Mouse (Mus musculus): ENCODE results near the gene Lap3.

Gene Lap3

GRCm38 (mm10) chr5:45493191-45494092 lies at the start of gene Lap3:
Gene Lap3, plus strand, starts transcription at chr5:45493374.
- peak; percentile 99 for DNase-seq (ENCODE audit: low read depth)

GRCm38 (mm10) chr5:45444130-45444832 lies 48.9 kb upstream of the Lap3 start:
- DNase-seq (ENCODE audit: low read depth) = no peak

GRCm38 (mm10) chr5:45448676-45449075 lies 44.5 kb upstream of the Lap3 start:
- DNase-seq (ENCODE audit: low read depth) = no peak

- peak; percentile 16 for DNase-seq (ENCODE audit: low read depth)
These were observed 44.0 kb upstream of the Lap3 start for GRCm38 (mm10) chr5:45449206-45449605.

GRCm38 (mm10) chr5:45449831-45450716 lies 43.1 kb upstream of the Lap3 start, which contains the start of gene Qdpr:
Gene Qdpr, minus strand, starts transcription at chr5:45450236.
- peak; percentile 99 for DNase-seq (ENCODE audit: low read depth)

- DNase-seq (ENCODE audit: low read depth) = no peak
These were observed 39.7 kb upstream of the Lap3 start, which contains the start of gene Clrn2 for GRCm38 (mm10) chr5:45453451-45453850. Gene Clrn2, plus strand, starts transcription at chr5:45453751.

- DNase-seq (ENCODE audit: low read depth) = no peak
These were observed 38.7 kb upstream of the Lap3 start for GRCm38 (mm10) chr5:45454456-45454855.

- peak; percentile 88 for DNase-seq (ENCODE audit: low read depth)
These were observed 20.2 kb upstream of the Lap3 start for GRCm38 (mm10) chr5:45472880-45473450.

- no peak for DNase-seq (ENCODE audit: low read depth)
These were observed 19.7 kb upstream of the Lap3 start for GRCm38 (mm10) chr5:45473521-45473920.

- peak; percentile 93 for DNase-seq (ENCODE audit: low read depth)
These were observed 19.0 kb upstream of the Lap3 start for GRCm38 (mm10) chr5:45474215-45474614.

GRCm38 (mm10) chr5:45474758-45475157 lies 18.4 kb upstream of the Lap3 start:
- DNase-seq (ENCODE audit: low read depth) = no peak

GRCm38 (mm10) chr5:45475771-45476170 lies 17.4 kb upstream of the Lap3 start:
- DNase-seq (ENCODE audit: low read depth) = peak; percentile 52

GRCm38 (mm10) chr5:45476288-45476687 lies 16.9 kb upstream of the Lap3 start:
- peak; percentile 66 for DNase-seq (ENCODE audit: low read depth)

- DNase-seq (ENCODE audit: low read depth) = no peak
These were observed 15.6 kb upstream of the Lap3 start for GRCm38 (mm10) chr5:45477601-45478000.

- no peak for DNase-seq (ENCODE audit: low read depth)
These were observed 13.1 kb upstream of the Lap3 start for GRCm38 (mm10) chr5:45480066-45480465.

GRCm38 (mm10) chr5:45481125-45481524 lies 12.0 kb upstream of the Lap3 start:
- no peak for DNase-seq (ENCODE audit: low read depth)

- DNase-seq (ENCODE audit: low read depth) = no peak
These were observed 10.6 kb upstream of the Lap3 start for GRCm38 (mm10) chr5:45482607-45483006.

GRCm38 (mm10) chr5:45483654-45484053 lies 9.5 kb upstream of the Lap3 start:
- DNase-seq (ENCODE audit: low read depth) = no peak

GRCm38 (mm10) chr5:45491776-45492175 lies 1.4 kb upstream of the Lap3 start:
- DNase-seq (ENCODE audit: low read depth) = no peak

- no peak for DNase-seq (ENCODE audit: low read depth)
These were observed 1.1 kb downstream of the Lap3 start for GRCm38 (mm10) chr5:45494093-45494755.

- no peak for DNase-seq (ENCODE audit: low read depth)
These were observed 2.3 kb downstream of the Lap3 start for GRCm38 (mm10) chr5:45495429-45495975.
